Mouse (Mus musculus): ENCODE data around the gene Adamts2.

GRCm38 (mm10) chr11:50617015-50617543 is 15.2 kb downstream of the Adamts2 start:
- TF ChIP-seq POLR2A (IDR thresholded peaks at IDR 0.05; ENCODE audit: borderline replicate concordance, low read depth, low read length) (no peak), CTCF (IDR thresholded peaks at IDR 0.05; ENCODE audit: low read depth, low read length) (no peak)

Measured in bone marrow macrophage, adult 2 months (primary cell).